Mouse (Mus musculus): Measurements from ENCODE around the gene Gmds.

Gene Gmds

DNA sequence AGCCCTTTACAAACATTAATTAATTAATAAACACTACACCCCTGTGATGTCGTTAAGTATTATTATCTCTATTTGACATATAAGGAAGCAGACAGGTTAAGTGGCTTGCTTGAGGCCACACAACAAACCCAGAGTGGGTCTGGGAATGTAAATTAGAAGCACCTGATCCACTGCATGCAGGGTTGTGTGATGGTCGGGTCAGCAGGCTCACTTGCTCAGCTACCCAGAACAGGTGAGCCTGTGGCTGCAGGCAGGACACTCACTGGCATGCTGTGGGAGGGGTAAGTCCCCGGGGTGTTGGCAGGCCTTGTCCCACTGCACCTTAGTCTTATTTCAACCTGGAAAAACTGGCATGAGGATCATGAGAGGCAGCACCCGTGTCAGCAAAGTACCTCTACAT is 484.5 kb downstream of the Gmds start:
- DNase-seq, result no peak

DNA sequence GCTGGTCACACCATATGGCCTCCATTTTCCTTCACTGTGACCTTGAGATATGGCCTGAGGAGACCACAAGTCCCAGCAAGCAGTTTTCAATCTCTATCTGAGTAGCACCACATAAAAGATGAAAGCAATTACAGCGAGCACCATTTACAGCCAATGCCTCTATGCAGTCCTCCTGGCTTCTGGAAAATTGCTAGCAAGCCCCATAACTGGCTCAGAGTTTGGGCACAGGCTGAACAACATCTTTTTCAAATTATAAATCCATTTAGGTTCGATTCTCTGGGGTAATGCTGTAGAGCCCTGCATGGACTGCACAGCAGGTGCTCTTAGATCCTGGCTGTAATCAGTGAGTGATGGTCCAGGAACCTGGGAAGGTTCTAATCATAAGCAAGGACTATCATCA is 485.0 kb downstream of the Gmds start:
- no peak for DNase-seq

DNA sequence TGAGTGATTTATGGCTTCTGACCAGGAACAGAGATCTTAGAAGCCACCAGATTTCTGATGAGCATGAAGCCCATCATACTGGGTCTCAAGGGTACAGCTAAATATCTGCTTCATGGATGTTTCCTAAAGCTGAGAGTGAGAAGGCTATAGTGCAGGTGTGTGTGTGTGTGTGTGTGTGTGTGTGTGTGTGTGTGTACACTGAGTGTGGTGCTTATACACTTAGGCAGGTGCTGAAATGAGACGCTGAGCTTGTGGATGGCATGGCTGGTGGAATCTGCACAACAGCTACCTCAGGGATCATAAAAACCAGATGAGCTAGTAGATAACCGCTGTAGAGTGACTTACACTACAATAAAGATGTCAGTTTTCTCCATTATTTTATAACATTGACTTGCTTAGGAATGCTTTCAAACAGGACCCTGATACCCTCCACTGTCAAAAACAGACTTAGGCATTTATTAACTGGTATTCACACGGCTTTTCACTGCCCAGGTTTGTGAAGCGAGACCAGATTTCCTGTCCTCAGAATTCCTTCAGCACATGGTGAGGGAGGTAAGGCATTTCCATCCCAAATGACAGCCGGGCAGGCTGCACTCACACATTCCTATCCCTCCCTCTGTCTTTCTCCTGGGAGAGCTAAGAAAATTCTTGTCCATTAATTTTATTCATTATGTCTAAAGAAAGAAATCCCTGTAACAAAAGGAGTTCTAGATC is 489.1 kb downstream of the Gmds start:
- DNase-seq, result no peak

DNA sequence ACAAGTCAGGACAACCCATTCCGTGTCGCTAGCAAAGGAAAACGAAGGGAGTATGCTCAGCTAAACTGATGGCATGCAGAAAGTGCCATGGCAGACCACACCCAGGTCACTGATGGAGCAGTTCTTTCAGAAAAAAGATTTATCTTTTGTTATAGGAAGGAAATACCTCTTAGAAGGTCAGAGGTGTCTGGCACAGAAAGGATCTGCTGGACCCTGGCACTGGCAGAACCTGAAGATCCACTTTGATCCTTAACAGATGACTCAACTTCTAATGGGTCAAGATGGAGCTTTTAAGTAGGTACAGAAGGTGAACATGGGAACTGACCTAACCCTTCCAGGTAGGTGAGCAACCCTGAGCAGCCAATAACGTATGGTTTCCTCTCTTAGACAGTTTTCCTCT is 502.7 kb downstream of the Gmds start:
- DNase-seq, result no peak

DNA sequence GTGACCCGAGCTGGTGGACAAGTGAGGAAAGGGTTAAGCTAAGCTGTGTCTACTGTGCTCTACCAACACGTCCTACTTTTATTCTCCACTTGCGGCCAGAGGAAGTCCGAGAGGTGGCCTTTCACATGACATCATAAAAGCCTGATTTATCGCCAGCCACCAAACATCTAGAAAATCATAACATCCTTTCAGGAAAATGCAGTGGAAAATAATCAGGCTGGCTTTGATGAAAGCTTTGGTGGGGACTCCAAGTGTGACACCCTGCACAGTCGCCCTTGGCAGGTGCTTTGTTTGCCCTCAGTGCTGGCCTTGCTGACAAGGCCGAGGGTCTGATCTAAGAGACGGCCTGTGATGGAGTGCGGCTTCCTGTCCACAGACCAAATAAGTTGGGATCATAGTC is 508.2 kb downstream of the Gmds start:
- DNase-seq, result no peak

DNA sequence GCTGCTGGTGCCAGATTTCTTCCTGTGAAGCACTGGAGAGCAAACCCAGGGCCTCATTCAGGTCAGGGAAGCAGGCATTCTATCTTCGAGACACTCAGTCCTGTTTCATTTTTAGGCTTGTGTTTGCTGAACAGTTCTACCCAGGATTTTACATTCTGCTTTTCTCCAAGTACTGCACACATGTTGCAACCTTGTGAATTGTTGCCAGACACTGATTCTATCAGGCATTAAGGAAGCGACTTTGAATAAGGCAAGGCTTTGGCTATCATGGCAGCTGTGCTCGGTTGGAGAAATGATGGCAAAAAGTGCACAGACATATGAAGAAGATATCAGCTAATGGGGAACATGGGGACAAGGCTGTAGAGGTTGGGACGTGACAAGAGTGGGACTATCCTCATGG is 510.1 kb downstream of the Gmds start:
- no peak for DNase-seq

DNA sequence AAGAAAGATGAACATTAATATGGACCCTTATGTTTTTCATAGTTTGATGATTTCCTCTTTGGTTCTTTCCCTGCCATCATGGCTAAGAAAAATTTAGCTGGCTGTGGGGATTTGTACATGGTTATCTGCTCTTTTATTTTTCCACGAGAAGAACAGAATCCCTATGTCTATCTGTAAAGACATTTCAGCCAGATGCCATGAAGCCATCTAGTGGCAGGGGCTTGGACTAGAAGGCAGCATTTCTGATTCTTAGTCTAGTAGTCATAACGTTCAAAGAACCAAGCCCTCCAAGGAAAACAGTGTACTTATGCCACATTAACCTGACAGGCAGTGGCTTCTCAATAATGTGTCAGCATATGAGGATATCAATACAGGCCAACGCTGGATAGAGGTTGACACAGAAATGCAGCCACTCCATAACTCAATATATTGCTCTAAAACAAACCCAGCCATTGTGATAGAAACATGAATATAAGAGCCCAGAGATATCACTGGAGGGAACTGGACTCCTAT is 510.7 kb downstream of the Gmds start:
- no peak for DNase-seq

DNA sequence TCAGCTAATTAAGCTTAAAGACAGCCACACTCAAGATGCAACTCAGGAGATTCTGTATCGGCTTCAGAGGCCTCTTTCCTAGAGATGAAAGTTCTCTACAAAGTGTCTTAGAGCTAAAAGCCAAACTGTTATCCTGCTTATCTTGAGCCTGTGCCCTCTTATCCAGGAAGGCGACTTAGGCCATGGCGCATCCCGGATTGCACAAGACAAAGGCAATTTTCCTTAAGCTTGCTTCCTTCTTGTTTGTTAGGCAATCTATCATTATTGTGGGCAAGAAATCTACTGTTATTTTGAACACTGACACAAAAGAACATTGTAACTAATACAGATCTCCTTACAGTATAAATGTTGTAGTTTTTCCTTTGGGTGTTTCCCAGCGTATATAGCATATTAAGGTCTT is 511.4 kb downstream of the Gmds start:
- no peak for DNase-seq

DNA sequence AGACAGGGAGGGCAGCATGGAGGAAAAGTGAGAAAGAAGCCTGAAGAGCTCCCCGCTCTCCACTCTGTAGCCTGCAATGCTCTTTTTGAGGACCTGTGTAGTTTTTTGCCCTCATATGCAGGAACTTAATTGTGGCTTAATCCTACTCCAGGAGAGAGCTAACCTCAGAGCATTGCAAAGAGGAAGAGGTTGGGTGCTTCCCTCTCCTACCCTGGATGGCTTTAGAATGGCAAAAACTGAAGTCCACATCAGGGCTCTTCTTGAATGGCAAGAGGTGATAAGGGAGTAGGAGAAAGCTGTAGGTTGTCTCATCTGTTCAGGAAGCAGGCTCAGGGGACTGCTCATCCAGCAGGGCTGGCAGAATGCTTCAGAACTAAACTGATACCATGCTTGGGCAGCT is 513.4 kb downstream of the Gmds start:
- DNase-seq, result no peak

DNA sequence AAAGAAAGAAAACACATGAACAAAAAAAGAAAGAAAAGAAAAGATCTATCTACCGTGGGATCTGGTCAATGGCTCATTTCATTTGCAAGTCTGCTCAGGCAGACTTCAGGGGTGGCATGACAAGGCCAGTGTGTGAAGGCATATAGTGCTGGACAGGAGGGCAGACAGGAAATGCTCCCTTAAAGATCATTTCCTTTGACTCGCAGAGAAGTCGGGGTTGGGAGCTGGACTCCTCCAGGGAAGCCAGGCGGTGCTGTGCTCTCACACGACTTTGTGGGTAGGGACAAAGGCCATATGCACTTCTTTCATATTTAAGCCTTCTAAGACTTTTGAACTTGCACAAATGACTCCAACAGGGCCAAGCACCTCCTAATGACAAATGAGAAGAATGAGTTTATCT is 515.2 kb downstream of the Gmds start:
- no peak for DNase-seq

DNA sequence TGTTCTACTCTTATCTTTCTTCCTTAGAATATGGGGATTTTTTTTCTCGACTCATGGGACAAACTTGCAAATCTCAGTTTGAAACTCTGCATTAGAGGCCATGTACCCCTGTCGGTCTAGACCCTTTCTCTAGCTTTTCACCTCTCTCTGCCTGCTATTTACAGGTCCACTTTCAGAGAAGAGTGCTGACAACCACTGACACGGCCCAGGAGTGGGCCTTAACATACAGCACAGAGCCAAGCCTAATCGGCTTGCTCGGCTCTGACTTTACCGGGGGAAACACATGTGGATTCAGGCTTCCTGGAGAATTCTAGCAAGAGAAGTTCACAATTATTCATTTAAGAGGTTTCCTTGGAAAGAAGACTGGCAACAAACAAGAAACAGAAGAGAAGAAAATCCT is 517.5 kb downstream of the Gmds start:
- no peak for DNase-seq

DNA sequence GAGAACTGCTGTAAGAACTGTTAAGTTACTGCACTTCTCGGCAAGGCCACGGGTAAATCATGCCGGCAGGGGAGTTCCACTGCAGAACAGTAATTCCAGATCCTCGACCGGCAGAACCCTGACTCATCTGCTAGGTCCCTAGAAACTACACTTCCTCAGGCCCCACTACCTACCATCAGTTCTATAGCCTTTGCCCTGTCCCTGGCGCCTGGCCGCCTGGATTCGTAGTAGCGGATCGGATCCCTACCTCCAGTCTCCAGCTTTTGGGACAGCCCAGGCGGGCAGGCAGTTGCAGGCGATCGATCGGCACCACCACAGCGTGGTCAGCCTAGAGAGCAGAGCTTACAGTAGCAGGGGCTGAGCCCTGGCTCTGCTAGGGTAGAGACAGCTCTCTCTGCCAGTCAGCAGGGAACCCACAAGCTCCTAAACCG is 517.9 kb downstream of the Gmds start:
- no peak for DNase-seq

DNA sequence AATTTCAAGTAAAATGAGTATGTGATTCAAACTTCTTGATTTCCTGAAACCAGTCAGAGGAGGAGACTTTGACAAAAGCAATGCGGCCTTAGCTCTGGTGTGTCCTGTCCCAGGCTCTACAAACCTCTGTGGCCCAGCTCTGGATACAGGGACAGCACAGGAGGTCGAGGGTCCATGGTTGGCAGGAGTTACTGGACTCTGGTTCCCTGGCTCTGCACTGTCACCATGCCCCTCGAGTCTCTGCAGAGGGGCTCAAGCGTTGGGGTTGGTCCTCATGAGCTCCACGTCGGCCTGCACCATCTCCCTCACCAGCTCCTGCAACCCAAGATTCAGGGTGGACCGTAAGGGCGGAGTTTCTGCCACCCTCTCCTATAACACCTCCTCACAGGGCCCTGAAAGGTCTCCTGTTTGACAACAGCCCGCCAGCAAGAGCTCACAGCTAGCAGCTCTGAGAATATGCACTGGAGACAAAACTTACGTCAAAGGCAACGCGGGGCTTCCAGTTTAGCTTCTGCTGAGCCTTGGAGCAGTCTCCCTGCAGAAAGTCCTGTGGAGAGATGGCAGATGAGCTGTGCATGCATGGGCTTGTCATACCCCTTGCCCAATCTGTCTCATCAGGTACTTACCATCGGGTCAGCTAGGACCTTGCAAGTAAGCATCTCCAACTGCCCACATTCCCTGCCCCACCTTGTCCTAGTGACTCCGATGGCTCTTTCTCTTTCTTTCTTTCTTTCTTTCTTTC is 518.7 kb downstream of the Gmds start:
- no peak for DNase-seq

DNA sequence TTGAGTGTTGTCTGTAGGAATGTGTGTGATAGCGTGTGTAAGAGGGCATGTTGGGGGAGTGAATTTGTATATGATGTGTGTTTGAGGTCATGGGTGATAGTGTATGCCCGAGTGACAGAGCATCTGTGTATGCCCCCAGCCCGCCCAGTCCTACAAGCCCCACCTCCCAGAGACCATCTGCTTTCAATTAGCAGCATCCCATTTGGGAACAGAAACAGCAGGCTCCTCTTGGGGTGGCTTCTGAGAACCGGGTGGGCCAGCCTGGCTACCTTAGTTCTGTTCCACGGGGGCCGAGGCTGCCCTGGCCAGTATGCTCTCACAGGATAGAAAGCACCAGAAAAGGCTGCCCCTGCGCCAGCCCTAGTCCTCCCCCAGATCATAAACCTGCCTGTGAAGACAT is 520.2 kb downstream of the Gmds start:
- DNase-seq, result no peak

DNA sequence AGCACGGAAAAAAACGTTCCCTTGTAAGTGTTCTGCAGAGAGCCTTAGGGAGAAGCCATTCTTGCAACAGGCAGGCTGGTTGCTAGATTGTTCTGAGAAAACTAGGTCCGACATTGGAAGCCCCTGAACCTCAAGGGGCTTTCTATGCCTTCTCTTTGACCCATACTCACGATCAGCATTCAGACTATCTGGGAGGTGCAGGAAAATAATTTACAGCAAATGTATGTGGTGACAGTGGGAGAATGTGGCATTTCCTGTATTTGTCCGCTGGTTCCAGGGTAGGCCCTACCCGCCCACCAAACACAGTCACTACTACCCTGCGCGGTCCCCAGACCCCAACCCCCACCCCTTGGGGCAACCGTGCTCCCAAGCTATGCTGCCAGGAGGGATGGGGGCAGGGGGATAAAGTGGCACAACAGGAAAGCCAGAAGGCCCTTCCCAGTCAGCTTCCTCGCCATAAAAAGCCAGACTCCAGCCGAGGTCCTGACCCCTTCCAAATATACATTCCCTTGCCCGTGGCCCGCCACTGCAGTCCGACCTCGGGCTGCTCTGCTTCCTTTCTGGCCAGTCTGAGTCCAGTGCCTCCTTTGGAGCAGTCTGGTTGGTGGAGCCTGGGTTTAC is 523.0 kb downstream of the Gmds start:
- DNase-seq, result no peak

DNA sequence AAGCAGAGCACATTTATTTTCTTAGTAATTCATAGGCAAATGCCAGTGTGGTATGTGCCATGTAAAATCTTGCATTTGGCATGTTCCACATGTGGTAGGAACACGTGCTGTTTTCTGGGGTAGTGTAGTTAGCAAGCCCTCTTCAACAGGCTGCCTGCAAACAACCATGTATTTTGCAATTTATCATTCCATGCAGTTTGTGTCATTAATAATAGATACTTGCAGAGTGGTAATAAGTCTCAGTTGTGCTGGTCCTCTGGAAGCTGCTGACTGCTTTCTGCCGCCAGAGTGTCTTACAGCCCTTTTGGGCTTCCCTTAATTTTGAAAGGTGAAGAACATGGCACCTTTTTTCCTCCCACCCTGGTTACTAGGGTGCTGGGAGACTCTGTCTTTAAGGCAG is 525.8 kb downstream of the Gmds start:
- no peak for DNase-seq

DNA sequence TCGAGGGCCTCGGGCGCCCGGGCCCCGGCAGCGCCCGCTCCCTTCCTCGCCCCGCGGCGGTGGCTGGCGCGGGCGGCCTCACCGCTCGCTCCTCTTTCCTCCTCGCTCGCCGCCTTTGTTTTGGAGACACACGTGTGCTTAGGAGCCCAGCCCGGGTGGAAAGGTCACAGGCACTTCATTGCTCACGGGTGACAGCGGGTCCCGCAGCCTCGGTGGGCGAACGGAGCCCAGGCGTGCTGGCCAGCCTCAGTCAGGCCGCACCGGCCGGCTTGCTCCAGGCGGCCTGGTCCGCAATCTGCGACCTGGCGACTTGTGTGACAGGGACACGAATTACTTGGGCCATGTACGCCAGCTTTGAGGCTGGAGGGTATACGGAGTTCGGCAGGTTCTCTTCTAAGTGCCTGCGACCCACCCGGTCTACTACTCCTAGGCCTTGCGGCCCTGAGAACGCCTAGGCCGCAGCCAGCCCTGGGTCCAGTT is 527.0 kb downstream of the Gmds start:
- no peak for DNase-seq

DNA sequence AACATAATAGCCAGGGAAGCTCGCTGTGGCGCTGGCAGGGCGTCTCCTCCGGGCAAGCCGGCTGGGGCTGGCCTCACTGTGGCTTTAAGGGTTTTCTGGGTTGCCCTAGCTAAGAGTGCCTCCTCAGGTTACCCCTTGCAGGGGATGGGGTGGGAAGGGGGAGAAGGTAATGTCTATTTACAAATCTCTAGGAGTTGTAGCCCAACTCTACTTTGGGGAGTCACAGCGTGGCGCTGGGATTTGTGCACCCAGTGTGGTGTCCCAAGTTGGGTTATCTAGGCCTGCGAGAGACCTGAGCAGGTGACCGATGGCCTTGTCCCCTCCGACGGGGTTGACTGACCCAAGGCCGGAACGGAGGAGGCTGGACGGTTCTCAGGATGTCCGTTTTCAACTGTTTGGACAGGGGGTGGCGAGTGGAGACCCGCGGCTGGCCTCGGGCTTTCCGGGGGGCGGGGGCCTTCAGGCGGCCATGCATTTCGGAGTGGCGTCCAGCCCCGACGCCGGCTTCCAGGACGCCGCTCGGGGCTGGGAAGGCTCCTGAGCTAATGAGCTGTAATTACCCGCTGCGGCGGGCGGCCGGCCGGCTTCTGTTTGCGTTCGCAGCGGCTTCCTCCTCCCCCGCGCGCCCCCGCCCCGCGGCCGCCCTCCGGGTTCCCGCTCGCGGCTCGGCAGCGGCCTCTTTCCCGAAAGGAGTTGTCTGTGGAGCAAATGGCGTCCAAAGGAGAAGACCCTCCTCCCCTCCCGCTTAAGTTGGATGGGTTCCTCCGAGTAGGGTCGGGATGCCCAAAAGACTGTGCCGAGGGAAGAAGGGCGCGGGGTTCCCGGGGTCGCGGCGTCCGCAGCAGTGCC is 527.6 kb downstream of the Gmds start:
- DNase-seq, result no peak

DNA sequence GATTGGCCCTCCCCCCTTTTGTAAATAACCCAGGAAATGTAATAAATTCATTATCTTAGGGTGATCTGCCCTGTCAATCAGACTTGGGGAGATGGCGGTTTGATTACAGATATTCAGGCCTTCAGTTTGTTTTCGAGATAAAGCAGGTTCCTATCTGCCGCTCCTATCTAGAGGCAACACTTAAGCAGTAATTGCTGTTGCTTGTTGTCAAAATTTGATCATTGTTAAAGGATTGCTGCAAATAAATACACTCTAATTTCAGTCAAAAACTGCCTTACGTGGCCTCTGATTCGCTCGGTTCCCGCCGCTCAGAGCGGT is 528.2 kb downstream of the Gmds start:
- no peak for DNase-seq

DNA sequence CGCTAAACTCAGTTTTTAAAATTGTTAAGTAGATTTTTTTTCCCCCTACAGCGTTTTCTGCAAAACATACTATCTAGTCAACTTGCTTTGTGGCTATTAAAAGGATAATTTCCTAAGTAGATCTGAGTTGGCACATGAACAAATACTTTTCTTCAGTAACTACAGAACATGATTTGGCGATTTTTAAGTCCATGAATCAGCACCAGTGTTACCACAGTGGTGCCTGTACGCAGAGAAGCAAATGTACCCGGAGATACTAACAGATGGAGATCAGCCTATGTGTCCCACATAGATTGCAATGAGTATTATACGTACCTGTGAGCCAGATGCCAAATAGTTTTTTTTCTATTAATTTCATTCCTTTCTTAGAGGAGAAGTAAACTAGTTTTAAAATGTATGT is 528.8 kb downstream of the Gmds start:
- no peak for DNase-seq

DNA sequence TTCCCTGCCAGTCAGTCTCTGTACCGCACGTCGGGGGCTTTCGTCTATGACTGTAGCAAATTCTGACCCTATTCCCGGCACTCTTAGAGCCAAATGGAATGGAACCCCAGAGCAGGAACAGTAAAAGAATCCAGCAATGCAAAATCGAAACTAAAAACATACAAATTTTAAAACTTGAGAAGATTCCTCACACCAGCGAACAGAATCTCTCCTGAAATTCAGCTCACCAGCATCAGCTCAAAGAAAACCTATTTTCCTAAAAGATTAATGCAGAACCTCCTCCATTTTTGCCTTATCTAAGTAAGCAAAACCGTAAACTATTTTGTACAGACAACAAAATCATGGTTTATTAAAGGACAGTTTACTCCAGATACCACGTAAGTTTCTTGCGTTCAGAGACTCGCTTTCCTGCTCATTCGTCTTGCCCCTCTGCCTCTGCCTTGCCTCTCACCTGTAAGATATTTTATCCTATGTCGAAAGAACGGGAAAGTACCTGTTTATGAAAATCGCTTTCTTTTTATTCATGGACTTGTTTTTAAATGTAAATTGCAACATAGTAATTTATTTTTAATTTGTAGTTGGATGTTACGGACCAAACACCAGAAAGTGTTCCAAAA is 529.6 kb downstream of the Gmds start:
- DNase-seq, result no peak

DNA sequence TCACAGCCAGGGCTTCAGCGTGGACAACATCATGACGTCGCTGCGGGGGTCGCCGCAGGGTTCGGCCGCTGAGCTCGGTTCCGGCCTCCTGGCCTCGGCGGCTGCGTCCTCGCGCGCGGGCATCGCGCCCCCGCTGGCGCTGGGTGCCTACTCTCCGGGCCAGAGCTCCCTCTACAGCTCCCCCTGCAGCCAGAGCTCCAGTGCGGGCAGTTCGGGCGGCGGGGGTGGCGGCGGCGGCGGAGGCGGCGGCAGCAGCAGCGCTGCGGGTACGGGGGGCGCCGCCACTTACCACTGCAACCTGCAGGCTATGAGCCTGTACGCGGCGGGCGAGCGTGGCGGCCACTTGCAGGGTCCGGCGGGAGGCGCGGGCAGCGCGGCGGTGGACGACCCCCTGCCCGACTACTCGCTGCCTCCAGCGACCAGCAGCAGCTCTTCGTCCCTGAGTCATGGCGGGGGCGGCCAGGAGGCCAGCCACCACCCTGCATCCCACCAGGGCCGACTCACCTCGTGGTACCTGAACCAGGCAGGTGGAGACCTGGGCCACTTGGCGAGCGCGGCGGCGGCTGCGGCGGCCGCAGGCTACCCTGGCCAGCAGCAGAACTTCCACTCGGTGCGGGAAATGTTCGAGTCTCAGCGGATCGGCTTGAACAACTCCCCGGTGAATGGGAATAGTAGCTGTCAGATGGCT is 530.3 kb downstream of the Gmds start:
- no peak for DNase-seq

Data from thymus, adult 18-20 months (tissue).